ENCODE assay signal across 15 mouse cellular contexts in the genomic region with DNA sequence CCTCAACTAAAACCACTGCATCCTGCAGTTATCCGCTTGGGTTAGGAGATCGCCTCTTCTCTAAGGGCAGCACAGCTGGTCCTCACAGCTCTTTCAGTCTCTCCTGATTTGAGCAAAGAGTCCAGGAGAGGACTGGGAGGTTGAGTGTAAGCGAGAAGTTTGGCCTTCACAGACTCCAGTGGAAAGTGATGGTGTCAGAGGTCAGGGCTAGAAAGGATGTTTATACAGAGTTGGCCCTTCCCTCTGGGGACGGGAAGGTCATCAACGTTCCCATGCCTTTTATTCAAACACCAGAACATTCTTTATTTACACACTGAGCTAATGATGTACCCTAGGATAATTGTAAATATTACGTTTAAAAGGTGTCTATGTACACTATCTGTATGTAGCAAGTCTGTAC. TPM values are rescaled to one million over a fixed set of nuclear protein-coding genes. Genes with fewer than 3 reads are reported as not detected.
DNase-seq lines count a peak whose midpoint lies in the region; ATAC-seq and TF ChIP-seq lines count a peak whose summit lies in the region.
"Had no signal": no experiment of that assay in that cellular context is flagged by ENCODE, and none has a peak within 500 bp of the region (broad histone marks: within the 10 kb centered on the region; RNA-seq: fewer than 3 reads in every experiment).

No protein-coding gene starts in this region.

- DNase-seq in gastrocnemius, adult 2 months, result no peak
- DNase-seq in gastrocnemius, adult 18-20 months (ENCODE audit: low spot score), result no peak
- DNase-seq in liver, adult 2 months (ENCODE audit: extremely low read depth, low read depth, low spot score), result peak; percentile 97
- no peak for DNase-seq in liver
- DNase-seq in liver, embryonic 14.5 days (ENCODE audit: low read depth in 3 of 3, low spot score in 3 of 3), result peak in 1 of 3 experiments; percentile 30
- peak; percentile 57 for DNase-seq in lung, postnatal 36 days
- no peak for DNase-seq in left cerebral cortex, postnatal 36 days (ENCODE audit: low spot score in 2 of 2)
- DNase-seq: cerebellum, postnatal 36 days; heart, postnatal 36 days; kidney, adult 18-20 months; spleen, adult 18-20 months had no signal

- peak overlapping the region; percentile 44 for H3K4me2 ChIP-seq in liver, embryonic 14.5 days (ENCODE audit: low read depth)
- H3K4me2 ChIP-seq in intestine, embryonic 15.5 days (replicated peaks), result no peak overlapping the region
- H3K4me2 ChIP-seq: forebrain, embryonic 15.5 days; hindbrain, embryonic 15.5 days had no signal

- intact Hi-C loops in gastrocnemius, adult 2 months (cut with DNase I), result no loop called here
- intact Hi-C loops in left cerebral cortex, postnatal 36 days (cut with DNase I), result no loop called here

- peaks cover 39% of the 10 kb centered on the region for H3K4me1 ChIP-seq in liver, adult 2 months (ENCODE audit: control insufficient read depth, insufficient read depth, low read length)
- peaks cover 0 to 2% of the 10 kb centered on the region in 2 experiments; a peak in 1 of 4 replicates for H3K4me1 ChIP-seq in liver, embryonic 14.5 days (replicated peaks; ENCODE audit: control insufficient read depth in 2 of 2, insufficient read depth in 2 of 2, low read length in 1 of 2)
- no peaks in the 10 kb centered on the region for H3K4me1 ChIP-seq in intestine, embryonic 15.5 days (replicated peaks)
- H3K4me1 ChIP-seq: forebrain, embryonic 15.5 days; hindbrain, embryonic 15.5 days had no signal

- TF ChIP-seq POLR2A in liver, adult 2 months (IDR thresholded peaks at IDR 0.05; ENCODE audit: extremely low read depth, insufficient read depth, low read length), result peak; percentile 29; the same call in 1 of the 2 replicates

- no peak for TF ChIP-seq CTCF in gastrocnemius, adult 2 months (IDR thresholded peaks at IDR 0.05)
- TF ChIP-seq CTCF in liver, adult 2 months (IDR thresholded peaks at IDR 0.05; ENCODE audit: low read depth, low read length), result no peak
- no peak for TF ChIP-seq CTCF in liver, embryonic 14.5 days (IDR thresholded peaks at IDR 0.05; ENCODE audit: low read depth)

- peaks cover 15% of the 10 kb centered on the region; the same call in 1 of the 2 replicates for H3K79me2 ChIP-seq in liver, adult 2 months (ENCODE audit: control insufficient read depth, insufficient read depth, low read length)

- ATAC-seq in liver, embryonic 14.5 days (ENCODE audit: insufficient read depth), result peak; percentile 14; the same call in 1 of the 2 replicates
- ATAC-seq in intestine, embryonic 15.5 days, result no peak
- ATAC-seq: forebrain, embryonic 15.5 days had no signal

- WGBS in liver, adult 2 months, result 10% methylated on average over 6 of the region's 6 CpGs
- 62% methylated on average over 6 of the region's 6 CpGs for WGBS in liver, embryonic 14.5 days (ENCODE audit: insufficient replicate concordance)
- WGBS in intestine, embryonic 15.5 days, result 49% methylated on average over 6 of the region's 6 CpGs

- no peak overlapping the region for H3K4me3 ChIP-seq in gastrocnemius, adult 2 months
- peak overlapping the region; percentile 66 for H3K4me3 ChIP-seq in liver, adult 2 months (ENCODE audit: insufficient read depth, low read depth, low read length)
- 0 out of 4 replicates have a peak overlapping the region, but pooled peaks of 1 of the 2 experiments have one; percentile 32 for H3K4me3 ChIP-seq in liver, embryonic 14.5 days (ENCODE audit: insufficient read depth in 1 of 2, low read depth in 2 of 2, low read length in 2 of 2)
- no peak overlapping the region for H3K4me3 ChIP-seq in intestine, embryonic 15.5 days (replicated peaks)
- H3K4me3 ChIP-seq: erythroblast, embryonic 14.5 days; forebrain, embryonic 15.5 days; hindbrain, embryonic 15.5 days had no signal

- H3K9me3 ChIP-seq in liver, embryonic 14.5 days (ENCODE audit: control insufficient read depth, low read length), result no peaks in the 10 kb centered on the region
- no peaks in the 10 kb centered on the region for H3K9me3 ChIP-seq in intestine, embryonic 15.5 days
- H3K9me3 ChIP-seq: forebrain, embryonic 15.5 days; hindbrain, embryonic 15.5 days had no signal

- H3K27ac ChIP-seq in gastrocnemius, adult 2 months, result peak overlapping the region; percentile 75
- peak overlapping the region; percentile 87 for H3K27ac ChIP-seq in liver, adult 2 months (replicated peaks; ENCODE audit: insufficient read depth, low read depth, low read length)
- peak overlapping the region; percentile 19 for H3K27ac ChIP-seq in liver, embryonic 14.5 days
- H3K27ac ChIP-seq in intestine, embryonic 15.5 days, result no peak overlapping the region
- H3K27ac ChIP-seq: forebrain, embryonic 15.5 days; hindbrain, embryonic 15.5 days had no signal

- TF ChIP-seq EP300 in liver, embryonic 14.5 days (IDR thresholded peaks at IDR 0.05; ENCODE audit: low read depth), result no peak

- H3K36me3 ChIP-seq in liver, adult 2 months (ENCODE audit: control insufficient read depth, insufficient read depth, low read length), result peaks cover 41% of the 10 kb centered on the region
- peaks cover 44% of the 10 kb centered on the region for H3K36me3 ChIP-seq in liver, embryonic 14.5 days (replicated peaks; ENCODE audit: control insufficient read depth, insufficient read depth, low read depth)
- peaks cover 23% of the 10 kb centered on the region for H3K36me3 ChIP-seq in intestine, embryonic 15.5 days

- peak overlapping the region; percentile 86 for H3K9ac ChIP-seq in liver, adult 2 months (ENCODE audit: low read depth, low read length)
- no peak overlapping the region for H3K9ac ChIP-seq in liver, embryonic 14.5 days (replicated peaks)
- no peak overlapping the region for H3K9ac ChIP-seq in intestine, embryonic 15.5 days
- H3K9ac ChIP-seq: forebrain, embryonic 15.5 days; hindbrain, embryonic 15.5 days had no signal

- no peaks in the 10 kb centered on the region for H3K27me3 ChIP-seq in liver, adult 2 months (ENCODE audit: control insufficient read depth, insufficient read depth, low read length)
- H3K27me3 ChIP-seq in liver, embryonic 14.5 days (ENCODE audit: control insufficient read depth, insufficient read depth, low read length), result no peaks in the 10 kb centered on the region
- H3K27me3 ChIP-seq in intestine, embryonic 15.5 days (replicated peaks), result no peaks in the 10 kb centered on the region
- H3K27me3 ChIP-seq: forebrain, embryonic 15.5 days; hindbrain, embryonic 15.5 days had no signal

RNA-seq across cellular contexts. Expression of a gene that starts 27.0 kb away (rescaled TPM):
- 1 to 10 TPM; 6.5 to 7.7 TPM for total RNA-seq in gastrocnemius, adult 2 months (2021)
- 1 to 10 TPM; 5.6 to 5.8 TPM for total RNA-seq in gastrocnemius, adult 18-20 months (2021)
- 117 and 132 TPM in 2 replicates for total RNA-seq in liver, adult 2 months (2014; rRNA removed)
- polyA plus RNA-seq in liver, adult 2 months (2012; rRNA removed), result 75.7 and 87.8 TPM in 2 replicates
- polyA plus RNA-seq in liver, embryonic 14.5 days (2012; rRNA removed), result 22.3 and 31.4 TPM in 2 replicates
- polyA plus RNA-seq in liver, embryonic 14.5 days (2014; fragmentation: Nextera tagmentation; extraction: Ambion mirVana), result 52.1 and 54.8 TPM in 2 replicates
- 10 to 100 TPM; 14.2 to 16.8 TPM for total RNA-seq in left cerebral cortex, postnatal 36 days (2021)
- 63.0 and 67.1 TPM in 2 replicates for polyA plus RNA-seq in intestine, embryonic 15.5 days (2015; fragmentation: Nextera tagmentation; extraction: Ambion mirVana)

Comparison
In these comparisons a context has a peak if more than half of its experiments do, and no peak if none do; other contexts are left out.
1. DNase-seq: peak in liver, adult 2 months (single experiment) and lung, postnatal 36 days (single experiment); none in gastrocnemius, adult 2 months (single experiment), gastrocnemius, adult 18-20 months (single experiment), liver (single experiment) and left cerebral cortex, postnatal 36 days (0 of 2).